Mouse (Mus musculus): ENCODE results near the gene Etl4. TPM values are rescaled to one million over a fixed set of nuclear protein-coding genes. Genes with fewer than 3 reads are reported as not detected.

The Etl4 gene
- total and polyA plus RNA-seq, 2 experiments from 2014 or later = 6.4 to 14.8 TPM

- ATAC-seq (no peak), DNase-seq (ENCODE audit: low spot score) (peak; percentile 16)
- Histone ChIP-seq H3K4me3 (ENCODE audit: low read length) (no peak overlapping the region), H3K27ac (no peak overlapping the region), H3K4me1 (ENCODE audit: insufficient read depth, low read length) (no peaks in the 10 kb centered on the region), H3K9ac (replicated peaks; ENCODE audit: low read length) (no peak overlapping the region), H3K9me3 (ENCODE audit: low read length) (no peaks in the 10 kb centered on the region), H3K4me2 (ENCODE audit: low read depth, low read length) (no peak overlapping the region), H3K27me3 (ENCODE audit: insufficient read depth, low read length) (no peaks in the 10 kb centered on the region), H3K36me3 (ENCODE audit: insufficient read depth, low read length) (no peaks in the 10 kb centered on the region)
- no peak for TF ChIP-seq CTCF (IDR thresholded peaks at IDR 0.05; ENCODE audit: low read depth)
- WGBS = 51% methylated on average over 1 of the region's 1 CpGs
These were observed 658.9 kb downstream of the Etl4 start for GRCm38 (mm10) chr2:20568456-20568855.

- WGBS = 87% methylated on average over 1 of the region's 1 CpGs
- no peaks in the 10 kb centered on the region for H3K27me3 ChIP-seq (ENCODE audit: insufficient read depth, low read length)
- no peak overlapping the region for H3K4me2 ChIP-seq (ENCODE audit: low read depth, low read length)
- ATAC-seq (no peak), DNase-seq (ENCODE audit: low spot score) (no peak)
- no peak for TF ChIP-seq CTCF (IDR thresholded peaks at IDR 0.05; ENCODE audit: low read depth)
- no peak overlapping the region for H3K4me3 ChIP-seq (ENCODE audit: low read length)
- no peak overlapping the region for H3K9ac ChIP-seq (replicated peaks; ENCODE audit: low read length)
- H3K9me3 ChIP-seq (ENCODE audit: low read length) = no peaks in the 10 kb centered on the region
- H3K36me3 ChIP-seq (ENCODE audit: insufficient read depth, low read length) = no peaks in the 10 kb centered on the region
- H3K27ac ChIP-seq = no peak overlapping the region
- H3K4me1 ChIP-seq (ENCODE audit: insufficient read depth, low read length) = no peaks in the 10 kb centered on the region
These were observed 662.4 kb downstream of the Etl4 start for GRCm38 (mm10) chr2:20571940-20572339.

GRCm38 (mm10) chr2:20580331-20580730 is 670.8 kb downstream of the Etl4 start:
- Histone ChIP-seq H3K4me2 (ENCODE audit: low read depth, low read length) (no peak overlapping the region), H3K4me3 (ENCODE audit: low read length) (no peak overlapping the region), H3K9me3 (ENCODE audit: low read length) (no peaks in the 10 kb centered on the region), H3K9ac (replicated peaks; ENCODE audit: low read length) (no peak overlapping the region), H3K36me3 (ENCODE audit: insufficient read depth, low read length) (no peaks in the 10 kb centered on the region), H3K27ac (no peak overlapping the region), H3K27me3 (ENCODE audit: insufficient read depth, low read length) (no peaks in the 10 kb centered on the region), H3K4me1 (ENCODE audit: insufficient read depth, low read length) (no peaks in the 10 kb centered on the region)
- no peak for TF ChIP-seq CTCF (IDR thresholded peaks at IDR 0.05; ENCODE audit: low read depth)
- 84% methylated on average over 3 of the region's 3 CpGs for WGBS
- DNase-seq (ENCODE audit: low spot score) = no peak
- ATAC-seq = no peak

DNA sequence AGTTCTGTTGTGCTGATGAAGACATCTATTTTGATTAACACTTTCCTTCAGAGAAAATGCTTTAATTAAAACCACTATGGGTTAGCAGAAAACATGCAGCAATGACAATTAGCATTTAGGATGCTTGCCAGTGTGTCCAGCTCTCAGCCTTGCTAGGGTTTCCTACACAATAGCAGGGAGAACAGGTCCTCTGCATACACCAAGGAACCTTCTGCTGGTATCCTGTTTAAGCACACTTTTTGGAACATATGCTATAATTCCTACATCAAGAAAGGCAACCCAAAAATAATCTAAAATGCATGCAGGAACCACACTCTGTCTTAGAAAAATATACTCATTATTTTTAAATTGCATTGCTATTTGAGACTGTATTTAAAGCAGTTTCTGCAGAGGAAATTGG is 673.5 kb downstream of the Etl4 start:
- no peak overlapping the region for H3K4me3 ChIP-seq (ENCODE audit: low read length)
- TF ChIP-seq CTCF (IDR thresholded peaks at IDR 0.05; ENCODE audit: low read depth) = no peak
- H3K9ac ChIP-seq (replicated peaks; ENCODE audit: low read length) = no peak overlapping the region
- H3K27me3 ChIP-seq (ENCODE audit: insufficient read depth, low read length) = no peaks in the 10 kb centered on the region
- no peak for ATAC-seq
- no peak overlapping the region for H3K4me2 ChIP-seq (ENCODE audit: low read depth, low read length)
- no peaks in the 10 kb centered on the region for H3K9me3 ChIP-seq (ENCODE audit: low read length)
- no peaks in the 10 kb centered on the region for H3K36me3 ChIP-seq (ENCODE audit: insufficient read depth, low read length)
- H3K4me1 ChIP-seq (ENCODE audit: insufficient read depth, low read length) = no peaks in the 10 kb centered on the region
- no peak overlapping the region for H3K27ac ChIP-seq
- DNase-seq (ENCODE audit: low spot score) = no peak

- no peak for ATAC-seq
- Histone ChIP-seq H3K4me2 (ENCODE audit: low read depth, low read length) (no peak overlapping the region), H3K36me3 (ENCODE audit: insufficient read depth, low read length) (no peaks in the 10 kb centered on the region), H3K4me1 (ENCODE audit: insufficient read depth, low read length) (no peaks in the 10 kb centered on the region), H3K4me3 (ENCODE audit: low read length) (no peak overlapping the region), H3K9ac (replicated peaks; ENCODE audit: low read length) (no peak overlapping the region), H3K27ac (no peak overlapping the region), H3K27me3 (ENCODE audit: insufficient read depth, low read length) (no peaks in the 10 kb centered on the region), H3K9me3 (ENCODE audit: low read length) (no peaks in the 10 kb centered on the region)
- 92% methylated on average over 6 of the region's 6 CpGs for WGBS
- no peak for DNase-seq (ENCODE audit: low spot score)
- TF ChIP-seq CTCF (IDR thresholded peaks at IDR 0.05; ENCODE audit: low read depth) = no peak
These were observed 674.1 kb downstream of the Etl4 start for GRCm38 (mm10) chr2:20583562-20584153.

DNA sequence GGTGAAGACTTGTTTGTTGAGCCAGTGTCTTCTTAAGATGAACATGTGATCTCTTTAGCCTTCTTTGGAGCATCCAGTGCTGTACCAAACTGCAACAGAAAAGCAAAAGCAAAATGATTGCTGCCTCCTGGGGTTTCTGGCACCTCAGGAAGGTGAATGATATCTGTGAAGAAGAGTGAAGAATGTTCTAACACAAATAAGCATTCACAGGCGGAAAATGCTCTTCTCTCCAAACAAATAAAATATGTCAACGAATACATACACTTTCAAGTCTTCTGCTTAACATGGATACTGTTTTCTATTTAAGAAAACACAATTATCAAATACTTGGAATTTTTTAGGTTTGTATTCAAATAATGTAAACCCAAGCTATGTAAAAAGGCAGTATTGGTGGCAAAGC is 678.3 kb downstream of the Etl4 start:
- no peaks in the 10 kb centered on the region for H3K9me3 ChIP-seq (ENCODE audit: low read length)
- WGBS = 98% methylated on average over 2 of the region's 2 CpGs
- TF ChIP-seq CTCF (IDR thresholded peaks at IDR 0.05; ENCODE audit: low read depth) = no peak
- no peak overlapping the region for H3K4me3 ChIP-seq (ENCODE audit: low read length)
- ATAC-seq (no peak), DNase-seq (ENCODE audit: low spot score) (no peak)
- H3K4me1 ChIP-seq (ENCODE audit: insufficient read depth, low read length) = no peaks in the 10 kb centered on the region
- H3K27me3 ChIP-seq (ENCODE audit: insufficient read depth, low read length) = no peaks in the 10 kb centered on the region
- H3K4me2 ChIP-seq (ENCODE audit: low read depth, low read length) = no peak overlapping the region
- no peak overlapping the region for H3K27ac ChIP-seq
- no peak overlapping the region for H3K9ac ChIP-seq (replicated peaks; ENCODE audit: low read length)
- H3K36me3 ChIP-seq (ENCODE audit: insufficient read depth, low read length) = no peaks in the 10 kb centered on the region

DNA sequence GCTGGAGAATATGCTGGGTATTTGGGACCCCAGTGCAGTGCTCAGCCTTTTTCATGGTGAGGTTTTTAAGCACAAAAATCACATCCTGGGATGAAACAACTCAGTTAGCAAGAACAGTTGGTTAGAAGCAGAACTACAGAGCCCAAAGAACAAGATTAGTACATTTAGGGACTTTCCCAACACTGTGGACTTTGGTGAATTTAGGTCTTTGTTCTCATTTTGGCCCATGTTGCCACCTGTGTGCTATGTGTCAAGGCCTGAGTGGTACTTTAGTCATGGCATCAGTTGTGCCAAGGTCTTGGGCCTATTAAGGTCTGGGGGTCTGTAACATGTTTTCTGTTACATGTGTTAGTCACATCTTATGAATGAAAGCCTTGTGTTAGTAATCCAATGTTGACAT is 679.1 kb downstream of the Etl4 start:
- no peak overlapping the region for H3K4me2 ChIP-seq (ENCODE audit: low read depth, low read length)
- no peaks in the 10 kb centered on the region for H3K9me3 ChIP-seq (ENCODE audit: low read length)
- ATAC-seq = no peak
- no peaks in the 10 kb centered on the region for H3K27me3 ChIP-seq (ENCODE audit: insufficient read depth, low read length)
- H3K27ac ChIP-seq = no peak overlapping the region
- H3K4me3 ChIP-seq (ENCODE audit: low read length) = no peak overlapping the region
- no peaks in the 10 kb centered on the region for H3K4me1 ChIP-seq (ENCODE audit: insufficient read depth, low read length)
- no peak for TF ChIP-seq CTCF (IDR thresholded peaks at IDR 0.05; ENCODE audit: low read depth)
- no peak overlapping the region for H3K9ac ChIP-seq (replicated peaks; ENCODE audit: low read length)
- no peak for DNase-seq (ENCODE audit: low spot score)
- no peaks in the 10 kb centered on the region for H3K36me3 ChIP-seq (ENCODE audit: insufficient read depth, low read length)
